Mouse (Mus musculus) intestine, postnatal 0 days (tissue): ENCODE measurements at regions not wholly inside any gene's neighbourhood (a gene's known extent, or its start where the extent isn't known, plus 50 kb on each side); places are given as distances from the start of the nearest gene placed in this dataset.
A peak's percentile ranks its signal among the peaks of the same experiment; 100 is the strongest.
"Not testable (repeated sequence)": the region's sequence is repeated elsewhere in the genome, so short reads cannot be mapped to it uniquely, and the experiment has no call there.

Experiments used
- ATAC-seq: fragments of 200-750 bp; cut with Nextera tagmentation; 2 replicates; pipeline ENCODE4 v1.8.0; 2017; ENCODE audit warnings: mild to moderate bottlenecking, moderate TSS enrichment, moderate library complexity
- H3K27ac ChIP-seq: fragments of 300-500 bp; sonication (generic); 2 replicates; pipeline ENCODE4 v1.5.1; 2014; ENCODE audit warnings: mild to moderate bottlenecking, low read depth, low read length, moderate library complexity
- H3K27me3 ChIP-seq: fragments of 300-500 bp; sonication (generic); replicated peaks from 2 replicates; pipeline ENCODE4 v1.6.1; 2014; ENCODE audit warnings: low read length, mixed read lengths; ENCODE audit not compliant: control insufficient read depth, insufficient read depth
- H3K36me3 ChIP-seq: fragments of 300-500 bp; sonication (generic); 2 replicates; pipeline ENCODE4 v1.6.1; 2014; ENCODE audit warnings: mild to moderate bottlenecking, moderate library complexity; ENCODE audit not compliant: control insufficient read depth, insufficient read depth
- H3K4me1 ChIP-seq: fragments of 300-500 bp; sonication (generic); replicated peaks from 2 replicates; pipeline ENCODE4 v1.6.1; 2014; ENCODE audit warnings: antibody characterized with exemption, low read length, mixed read lengths; ENCODE audit not compliant: control insufficient read depth, insufficient read depth
- H3K4me2 ChIP-seq: fragments of 300-500 bp; sonication (generic); replicated peaks from 2 replicates; pipeline ENCODE4 v1.6.1; 2014; ENCODE audit warnings: low read depth, mild to moderate bottlenecking, moderate library complexity
- H3K4me3 ChIP-seq: fragments of 300-500 bp; sonication (generic); 2 replicates; pipeline ENCODE4 v1.5.1; 2014; ENCODE audit warnings: low read depth, low read length
- H3K9ac ChIP-seq: fragments of 300-500 bp; sonication (generic); 2 replicates; pipeline ENCODE4 v1.6.1; 2014; ENCODE audit warnings: mild to moderate bottlenecking, low read depth, low read length
- H3K9me3 ChIP-seq: fragments of 300-500 bp; sonication (generic); 2 replicates; pipeline ENCODE4 v1.6.1; 2016; ENCODE audit warnings: mixed run types; ENCODE audit not compliant: control insufficient read depth
- WGBS: fragments of 180-500 bp; shearing (Covaris S2); extraction: QIAGEN DNeasy Blood & Tissue Kit; methylation state at CpG from one replicate; pipeline ENCODE4 v1.1.7; 2014; 5-methylcytosine and 5-hydroxymethylcytosine counted together

- H3K4me3 ChIP-seq, H3K9ac ChIP-seq, H3K4me1 ChIP-seq, H3K4me2 ChIP-seq, H3K36me3 ChIP-seq, H3K27me3 ChIP-seq, H3K9me3 ChIP-seq, H3K27ac ChIP-seq: not testable (repeated sequence)
- ATAC-seq, result peak; percentile 98
- 72% methylated on average over 2 of the region's 3 CpGs for WGBS
These were observed 476.1 kb upstream of the Olfr161 start for GRCm38 (mm10) chr16:3114473-3115335.

DNA sequence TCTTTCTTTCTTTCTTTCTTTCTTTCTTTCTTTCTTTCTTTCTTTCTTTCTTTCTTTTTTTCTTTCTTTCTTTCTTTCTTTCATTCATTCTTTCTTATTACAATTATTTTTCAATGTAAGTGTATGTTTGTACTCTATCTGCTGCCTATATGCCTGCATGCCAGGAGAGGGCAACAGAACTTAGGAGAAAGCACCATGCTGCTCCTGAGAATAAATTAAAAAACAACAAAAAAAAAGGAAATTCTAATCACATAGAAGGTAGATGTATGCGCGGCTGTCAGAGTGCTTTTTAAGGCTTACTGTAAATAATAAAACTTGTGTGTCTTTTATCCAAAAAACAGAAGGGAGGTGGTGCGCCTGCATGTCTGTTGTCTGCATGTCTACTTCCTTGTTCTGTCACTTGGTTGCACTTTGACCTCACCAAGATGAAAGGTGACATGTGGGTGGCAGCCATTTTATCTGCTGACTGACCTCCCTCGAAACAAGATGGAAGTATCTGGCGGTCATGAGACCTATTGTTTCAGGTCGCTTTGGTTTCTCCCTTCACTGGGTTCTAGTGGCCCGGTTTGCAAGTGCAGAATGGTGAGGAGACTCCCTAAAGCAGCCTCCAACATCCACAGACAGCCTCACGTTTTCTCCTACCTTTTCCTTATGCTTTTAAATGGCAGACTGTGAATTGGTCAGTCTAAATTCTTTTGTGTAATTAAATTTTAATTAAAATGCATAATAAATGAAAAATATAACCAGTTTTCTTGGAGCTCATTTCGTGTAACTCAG lies 475.3 kb upstream of the Olfr161 start:
- 80% methylated on average over 8 of the region's 9 CpGs for WGBS
- ATAC-seq, result peak; percentile 92
- not testable (repeated sequence) for H3K27me3 ChIP-seq, H3K4me1 ChIP-seq, H3K27ac ChIP-seq, H3K4me3 ChIP-seq, H3K4me2 ChIP-seq, H3K9me3 ChIP-seq, H3K36me3 ChIP-seq, H3K9ac ChIP-seq

- H3K27ac ChIP-seq, H3K27me3 ChIP-seq, ATAC-seq, H3K36me3 ChIP-seq, H3K4me3 ChIP-seq, H3K4me2 ChIP-seq, H3K9me3 ChIP-seq, H3K4me1 ChIP-seq, H3K9ac ChIP-seq: not testable (repeated sequence)
- WGBS, result 80% methylated on average over 2 of the region's 3 CpGs
These were observed 474.7 kb upstream of the Olfr161 start for GRCm38 (mm10) chr16:3116113-3116511.

DNA sequence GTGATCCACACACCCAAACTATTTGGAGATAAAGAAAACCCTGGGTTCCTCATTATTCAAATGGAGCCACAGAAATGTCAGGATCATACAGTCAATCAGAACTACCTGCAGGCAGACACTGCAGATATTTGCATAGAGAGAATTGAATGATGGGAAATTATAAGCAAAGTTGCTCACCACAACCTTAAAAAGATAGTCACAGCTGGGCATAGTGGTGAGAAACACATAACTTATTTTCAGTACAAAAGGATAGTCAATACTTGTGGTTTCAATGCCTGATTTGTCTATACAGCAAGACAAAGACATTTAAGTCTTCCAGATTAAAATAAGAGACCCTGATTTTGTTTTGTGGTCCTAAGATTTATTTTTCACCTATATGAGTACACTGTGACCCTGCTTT lies 469.6 kb upstream of the Olfr161 start:
- H3K4me1 ChIP-seq, ATAC-seq, H3K9ac ChIP-seq, H3K27ac ChIP-seq, H3K27me3 ChIP-seq, H3K4me2 ChIP-seq, H3K4me3 ChIP-seq, H3K36me3 ChIP-seq, H3K9me3 ChIP-seq: not testable (repeated sequence)

- H3K27ac ChIP-seq, H3K36me3 ChIP-seq, H3K4me3 ChIP-seq, H3K4me2 ChIP-seq, H3K9ac ChIP-seq, H3K4me1 ChIP-seq, H3K9me3 ChIP-seq, H3K27me3 ChIP-seq: not testable (repeated sequence)
- peak; percentile 19 for ATAC-seq
- 54% methylated on average over 4 of the region's 6 CpGs for WGBS
These were observed 468.5 kb upstream of the Olfr161 start for GRCm38 (mm10) chr16:3122145-3122860.

DNA sequence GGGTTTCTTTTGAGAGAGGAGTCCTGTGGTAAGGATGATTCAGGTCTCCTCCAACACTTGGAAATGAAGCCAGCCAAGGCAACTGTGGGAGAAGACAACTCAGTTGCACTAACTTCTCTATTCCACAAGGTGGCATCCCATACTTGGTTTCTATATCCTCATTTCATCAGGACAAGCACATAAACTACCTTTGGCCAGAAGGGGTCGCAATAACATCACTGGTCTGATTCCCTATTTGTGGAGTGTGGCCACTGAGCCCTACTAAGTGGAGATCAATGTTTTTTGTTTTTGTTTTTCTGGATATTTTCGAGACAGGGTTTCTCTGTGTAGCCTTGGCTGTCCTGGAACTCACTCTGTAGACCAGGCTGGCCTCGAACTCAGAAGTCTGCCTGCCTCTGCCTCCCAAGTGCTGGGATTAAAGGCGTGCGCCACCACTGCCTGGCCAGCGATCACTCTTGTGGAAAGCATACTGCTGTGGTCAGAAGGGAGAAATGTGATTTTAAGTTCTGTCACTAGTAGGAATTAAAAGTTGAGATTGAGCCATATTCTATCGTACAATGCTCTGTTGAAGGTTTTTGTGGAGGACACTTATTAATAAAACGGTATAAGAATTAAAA lies 467.9 kb upstream of the Olfr161 start:
- H3K9me3 ChIP-seq, H3K27ac ChIP-seq, H3K9ac ChIP-seq, H3K36me3 ChIP-seq, H3K27me3 ChIP-seq, H3K4me2 ChIP-seq, H3K4me1 ChIP-seq, H3K4me3 ChIP-seq: not testable (repeated sequence)
- ATAC-seq, result peak; percentile 53
- WGBS, result 67% methylated on average over 8 of the region's 8 CpGs

- H3K9me3 ChIP-seq, H3K9ac ChIP-seq, H3K27me3 ChIP-seq, H3K4me1 ChIP-seq, H3K36me3 ChIP-seq, ATAC-seq, H3K4me3 ChIP-seq, H3K27ac ChIP-seq, H3K4me2 ChIP-seq: not testable (repeated sequence)
- 27% methylated on average over 2 of the region's 2 CpGs for WGBS
These were observed 463.5 kb upstream of the Olfr161 start for GRCm38 (mm10) chr16:3127317-3127716.
